ENCODE assay signal across 8 mouse cellular contexts in genomic region chr6:82401595-82402451, GRCm38 (mm10). TPM values are rescaled to one million over a fixed set of nuclear protein-coding genes. Genes with fewer than 3 reads are reported as not detected.
A peak's percentile ranks its signal among the peaks of the same experiment; 100 is the strongest.
DNase-seq lines count a peak whose midpoint lies in the region; TF ChIP-seq lines count a peak whose summit lies in the region.

TSS of gene Tacr1 (plus strand) at chr6:82402334.

- H3K27ac ChIP-seq in olfactory bulb, adult 2 months (ENCODE audit: insufficient read depth, low read depth, low read length): peak within 1 kb of the TSS; percentile 81

- peak; percentile 60 for DNase-seq in layer of hippocampus, adult 11-12 months (ENCODE audit: low spot score)
- DNase-seq in layer of hippocampus, adult 9-10 months (ENCODE audit: low spot score): no peak
- DNase-seq in cerebellum, postnatal 25 days: peak; percentile 25 to 56
- DNase-seq in frontal cortex, postnatal 14 days (ENCODE audit: low spot score in 2 of 2): peak; percentile 61 to 63
- peak; percentile 34 to 37 for DNase-seq in left cerebral cortex, postnatal 36 days (ENCODE audit: low spot score in 2 of 2)
- no peak for DNase-seq in spleen, postnatal 14 days (ENCODE audit: low spot score in 2 of 2)
- no peak for DNase-seq in urinary bladder, postnatal 4 days (ENCODE audit: low spot score in 2 of 2)

- no peak for TF ChIP-seq POLR2A in olfactory bulb, adult 2 months (IDR thresholded peaks at IDR 0.05; ENCODE audit: insufficient read depth, low read depth, low read length)

- WGBS in olfactory bulb, adult 2 months: under 1% methylated on average over 26 of the region's 28 CpGs

- no peak for TF ChIP-seq CTCF in olfactory bulb, adult 2 months (IDR thresholded peaks at IDR 0.05; ENCODE audit: insufficient read depth, low read depth, low read length)

- peaks cover 20% of the 10 kb centered on the region for H3K4me1 ChIP-seq in olfactory bulb, adult 2 months (ENCODE audit: control insufficient read depth, insufficient read depth, low read length)

- intact Hi-C loops in left cerebral cortex, postnatal 36 days (cut with DNase I): no loop called here

- peak within 1 kb of the TSS; percentile 61 for H3K4me3 ChIP-seq in olfactory bulb, adult 2 months (ENCODE audit: insufficient read depth, low read depth, low read length)

RNA-seq across cellular contexts. Expression of gene Tacr1, which starts in this region (rescaled TPM):
- total RNA-seq in left cerebral cortex, postnatal 36 days (2021): 1 to 10 TPM; 2.1 to 4.0 TPM
- not detected in 2 replicates for polyA plus RNA-seq in olfactory bulb, adult 2 months (2012; ENCODE audit: insufficient read depth, insufficient read length, low replicate concordance, missing spikeins)

Comparison
In these comparisons a context has a peak if more than half of its experiments do, and no peak if none do; other contexts are left out.
1. DNase-seq: peak in layer of hippocampus, adult 11-12 months (single experiment), cerebellum, postnatal 25 days (2 of 2), frontal cortex, postnatal 14 days (2 of 2) and left cerebral cortex, postnatal 36 days (2 of 2); none in layer of hippocampus, adult 9-10 months (single experiment), spleen, postnatal 14 days (0 of 2) and urinary bladder, postnatal 4 days (0 of 2).